Mouse (Mus musculus): ENCODE results near the gene Cxcl5.
"Not testable (repeated sequence)": the region's sequence is repeated elsewhere in the genome, so short reads cannot be mapped to it uniquely, and the experiment has no call there.

Cxcl5 gene

DNA sequence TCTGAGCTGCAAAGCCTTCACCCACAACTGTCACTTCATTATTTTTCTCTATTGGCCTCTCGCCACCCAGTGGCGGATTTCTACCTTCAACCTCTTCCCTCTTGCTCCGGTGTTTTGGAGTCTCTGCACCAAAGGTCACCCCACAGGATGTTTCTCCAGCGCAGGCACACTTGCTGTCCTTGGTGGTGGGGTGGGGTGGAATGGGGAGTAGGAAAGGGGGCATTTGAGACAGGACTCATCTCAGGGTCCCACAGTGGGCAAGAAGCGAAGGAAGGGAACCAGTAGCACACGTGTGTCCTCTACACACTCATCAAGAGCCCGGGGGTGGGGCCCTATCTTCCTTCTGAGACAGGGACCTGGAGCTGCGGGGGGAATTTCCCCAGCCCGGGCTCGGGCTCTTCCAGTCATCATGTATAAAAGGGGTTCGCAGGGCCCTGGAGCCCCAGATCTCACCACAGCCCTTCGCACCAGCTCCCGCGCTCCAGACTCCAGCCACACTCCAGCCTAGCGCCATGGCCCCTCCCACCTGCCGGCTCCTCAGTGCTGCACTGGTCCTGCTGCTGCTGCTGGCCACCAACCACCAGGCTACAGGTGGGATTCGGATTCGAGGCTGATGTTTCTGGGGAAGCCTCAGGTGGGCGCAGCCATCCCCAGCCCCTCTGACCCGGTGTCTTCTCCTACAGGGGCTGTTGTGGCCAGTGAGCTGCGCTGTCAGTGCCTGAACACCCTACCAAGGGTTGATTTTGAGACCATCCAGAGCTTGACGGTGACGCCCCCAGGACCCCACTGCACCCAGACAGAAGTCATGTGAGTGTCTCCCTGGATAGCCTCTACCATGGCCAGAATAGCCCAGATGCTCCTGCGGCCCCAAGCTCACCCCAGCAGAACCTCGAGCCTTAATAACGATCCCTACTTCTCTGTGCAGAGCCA, 26.8 kb downstream of the Cxcl5 start, which contains the start of gene Cxcl3:
Cxcl3 (plus strand) TSS at position 445 of the 930 bp plus-strand sequence.
- DNase-seq (ENCODE audit: low read depth, low spot score): no peak

GRCm38 (mm10) chr5:90788114-90788513, 29.0 kb downstream of the Cxcl5 start:
- no peak for DNase-seq (ENCODE audit: low read depth, low spot score)

GRCm38 (mm10) chr5:90789306-90790073, 30.3 kb downstream of the Cxcl5 start:
- no peak for DNase-seq (ENCODE audit: low read depth, low spot score)

GRCm38 (mm10) chr5:90790074-90790502, 30.9 kb downstream of the Cxcl5 start:
- DNase-seq (ENCODE audit: low read depth, low spot score): no peak

DNA sequence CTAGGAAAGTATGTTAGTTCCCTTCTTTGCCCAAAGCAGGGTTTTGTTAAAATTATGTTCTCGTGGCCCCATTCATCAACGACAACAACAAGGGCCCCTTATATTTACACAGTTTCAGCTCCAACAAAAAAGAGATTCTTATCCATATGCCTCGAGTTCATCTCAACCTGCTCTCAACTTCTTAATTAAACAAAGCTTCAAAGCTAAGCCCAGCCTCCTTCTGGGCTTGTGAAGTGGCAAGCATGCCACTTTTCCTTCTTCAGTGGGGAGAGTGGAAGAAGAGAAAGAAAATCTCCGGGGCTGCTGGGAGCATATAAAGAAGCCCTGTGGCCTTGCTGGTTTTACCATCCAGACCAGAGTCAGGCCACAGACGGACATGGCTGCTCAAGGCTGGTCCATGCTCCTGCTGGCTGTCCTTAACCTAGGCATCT, 35.0 kb downstream of the Cxcl5 start, which contains the start of gene Cxcl15:
Cxcl15 (plus strand) TSS at position 340 of the 431 bp plus-strand sequence.
- no peak for DNase-seq (ENCODE audit: low read depth, low spot score)

- DNase-seq (ENCODE audit: low read depth, low spot score): not testable (repeated sequence)
Measured at GRCm38 (mm10) chr5:90795392-90795791, 36.2 kb downstream of the Cxcl5 start.

- no peak for DNase-seq (ENCODE audit: low read depth, low spot score)
Measured at GRCm38 (mm10) chr5:90804574-90804973, 45.4 kb downstream of the Cxcl5 start.

DNA sequence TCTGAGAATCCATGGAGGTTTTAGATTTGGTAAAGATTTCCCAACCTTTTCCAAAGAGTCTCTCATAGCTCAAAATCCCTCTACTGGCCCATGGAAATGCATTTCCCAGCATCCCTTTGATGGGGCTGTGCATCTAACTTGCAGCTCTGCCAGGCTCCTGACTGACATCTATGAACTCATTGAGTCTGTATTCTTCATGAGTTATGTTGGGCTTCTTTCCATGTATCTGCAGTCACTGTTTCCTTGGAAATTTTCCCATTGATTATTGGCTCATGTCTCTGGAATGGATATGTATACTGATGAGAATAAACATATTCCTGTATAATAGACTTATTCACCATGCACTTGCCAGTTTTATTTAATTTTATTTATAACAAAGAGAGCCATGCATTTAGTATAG, 46.9 kb downstream of the Cxcl5 start:
- DNase-seq (ENCODE audit: low read depth, low spot score): no peak

DNA sequence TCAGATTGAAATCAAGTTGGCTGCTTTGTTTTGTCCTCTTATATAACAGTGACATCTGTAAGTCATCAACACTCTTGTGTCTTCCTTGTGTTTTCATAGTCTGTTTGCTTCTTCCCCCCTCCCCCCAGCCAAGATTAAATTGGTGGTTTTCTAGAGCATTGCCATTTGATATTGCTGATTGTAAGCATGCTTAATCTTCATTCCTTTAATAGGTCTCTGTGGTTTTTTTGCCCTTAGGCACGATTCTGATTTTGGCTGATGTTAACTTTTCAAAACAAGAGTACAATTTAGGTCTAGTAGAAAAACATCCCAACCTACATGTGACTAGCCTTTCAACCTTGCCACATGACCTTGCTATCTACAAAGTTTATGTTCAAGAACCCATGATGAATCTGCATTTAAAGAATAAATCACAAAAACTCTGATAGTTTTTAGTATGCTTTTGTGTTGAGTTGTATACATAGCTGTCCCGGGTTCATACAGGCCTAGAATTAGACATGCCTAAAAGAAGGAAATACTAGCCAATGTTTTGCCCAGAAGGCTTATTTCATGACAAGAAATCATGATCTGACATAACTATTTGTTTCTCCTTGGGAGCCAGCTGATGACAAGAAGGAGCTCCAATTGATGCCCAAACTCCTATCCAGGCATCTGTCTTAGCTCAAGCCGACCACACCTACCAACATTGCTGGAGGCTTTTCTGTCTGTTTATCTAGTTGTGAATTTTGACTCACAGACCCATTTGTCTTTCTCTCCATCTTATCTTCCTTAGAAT, 48.2 kb downstream of the Cxcl5 start:
- DNase-seq (ENCODE audit: low read depth, low spot score): no peak

All from c-Kit-negative CD71-positive TER-119-positive erythroid progenitor cells, embryonic 14.5 days (primary cell).